ENCODE assay signal across 7 mouse cellular contexts in genomic region chr6:125096279-125096596, GRCm38 (mm10). TPM values are rescaled to one million over a fixed set of nuclear protein-coding genes. Genes with fewer than 3 reads are reported as not detected.
A peak's percentile ranks its signal among the peaks of the same experiment; 100 is the strongest.
DNase-seq lines count a peak whose midpoint lies in the region; ATAC-seq and TF ChIP-seq lines count a peak whose summit lies in the region.

No protein-coding gene starts in this region.

- H3K9me3 ChIP-seq in lung, embryonic 16.5 days (ENCODE audit: control insufficient read depth, low read length), result no peaks in the 10 kb centered on the region
- H3K9me3 ChIP-seq in forebrain, embryonic 10.5 days, result no peaks in the 10 kb centered on the region
- H3K9me3 ChIP-seq in limb, embryonic 12.5 days, result no peaks in the 10 kb centered on the region

- intact Hi-C loops in left cerebral cortex, postnatal 25 days (cut with DNase I), result loop anchor here (5.0 kb wide), 1 partner anchor 179 kb away; no protein-coding TSS in a partner anchor

- peaks cover 30% of the 10 kb centered on the region for H3K4me1 ChIP-seq in lung, embryonic 16.5 days (replicated peaks; ENCODE audit: control insufficient read depth, insufficient read depth, low read length)
- H3K4me1 ChIP-seq in forebrain, embryonic 10.5 days, result peaks cover 54% of the 10 kb centered on the region
- peaks cover 41% of the 10 kb centered on the region for H3K4me1 ChIP-seq in limb, embryonic 12.5 days (replicated peaks)
- H3K4me1 ChIP-seq in small intestine, adult 2 months (ENCODE audit: control insufficient read depth, insufficient read depth, insufficient read length, low read length), result peaks cover 16% of the 10 kb centered on the region

- peak overlapping the region; percentile 92 for H3K9ac ChIP-seq in lung, embryonic 16.5 days (ENCODE audit: low read length)
- peak overlapping the region; percentile 93 for H3K9ac ChIP-seq in limb, embryonic 12.5 days (replicated peaks)

- peak overlapping the region; percentile 95 for H3K4me2 ChIP-seq in lung, embryonic 16.5 days (ENCODE audit: low read depth, low read length)
- peak overlapping the region; percentile 94 for H3K4me2 ChIP-seq in limb, embryonic 12.5 days

- ATAC-seq in lung, embryonic 16.5 days (ENCODE audit: low read depth), result peak; percentile 20
- ATAC-seq in limb, embryonic 12.5 days (ENCODE audit: insufficient number of reproducible peaks, insufficient read depth, low FRiP score, low TSS enrichment, low read depth), result peak; percentile 12

- no peaks in the 10 kb centered on the region for H3K27me3 ChIP-seq in lung, embryonic 16.5 days (ENCODE audit: control insufficient read depth, insufficient read depth, low read depth, low read length)
- no peaks in the 10 kb centered on the region for H3K27me3 ChIP-seq in forebrain, embryonic 10.5 days (ENCODE audit: poor library complexity, severe bottlenecking)
- no peaks in the 10 kb centered on the region for H3K27me3 ChIP-seq in limb, embryonic 12.5 days
- no peaks in the 10 kb centered on the region for H3K27me3 ChIP-seq in small intestine, adult 2 months (ENCODE audit: control insufficient read depth, insufficient read depth, low read length)

- H3K36me3 ChIP-seq in lung, embryonic 16.5 days (ENCODE audit: control insufficient read depth, insufficient read depth, low read length), result peaks cover 14% of the 10 kb centered on the region
- H3K36me3 ChIP-seq in forebrain, embryonic 10.5 days (replicated peaks), result peaks cover 39% of the 10 kb centered on the region
- H3K36me3 ChIP-seq in limb, embryonic 12.5 days, result peaks cover 34% of the 10 kb centered on the region
- H3K36me3 ChIP-seq in small intestine, adult 2 months (ENCODE audit: control insufficient read depth, insufficient read depth, low read length), result peaks cover 24% of the 10 kb centered on the region

- WGBS in lung, embryonic 16.5 days, result 0% methylated on average over 15 of the region's 32 CpGs
- WGBS in forebrain, embryonic 10.5 days, result under 1% methylated on average over 27 of the region's 32 CpGs
- WGBS in limb, embryonic 12.5 days, result under 1% methylated on average over 25 of the region's 32 CpGs
- WGBS in small intestine, adult 2 months, result under 1% methylated on average over 29 of the region's 32 CpGs

- no peak for TF ChIP-seq CTCF in small intestine, adult 2 months (IDR thresholded peaks at IDR 0.05; ENCODE audit: extremely low read depth, insufficient read length, insufficient replicate concordance, low read depth, low read length)

- H3K27ac ChIP-seq in lung, embryonic 16.5 days (ENCODE audit: low read length), result peak overlapping the region; percentile 95
- H3K27ac ChIP-seq in forebrain, embryonic 10.5 days, result peak overlapping the region; percentile 97
- peak overlapping the region; percentile 97 for H3K27ac ChIP-seq in limb, embryonic 12.5 days
- H3K27ac ChIP-seq in small intestine, adult 2 months (ENCODE audit: insufficient read depth, low read depth, low read length), result peak overlapping the region; percentile 80

- no peak for TF ChIP-seq POLR2A in small intestine, adult 2 months (IDR thresholded peaks at IDR 0.05; ENCODE audit: low read depth, low read length)

- no peak for DNase-seq in lung, postnatal 14 days
- DNase-seq in forebrain, embryonic 10.5 days (ENCODE audit: extremely low spot score, low spot score), result no peak
- no peak for DNase-seq in embryo, embryonic 10 days (ENCODE audit: low spot score)
- DNase-seq in left cerebral cortex, postnatal 25 days (ENCODE audit: low spot score in 2 of 2), result no peak

- peak overlapping the region; percentile 90 for H3K4me3 ChIP-seq in lung, embryonic 16.5 days (ENCODE audit: low read length)
- H3K4me3 ChIP-seq in forebrain, embryonic 10.5 days, result peak overlapping the region; percentile 100
- H3K4me3 ChIP-seq in limb, embryonic 12.5 days (replicated peaks), result peak overlapping the region; percentile 100
- H3K4me3 ChIP-seq in small intestine, adult 2 months (ENCODE audit: low read depth, low read length), result peak overlapping the region; percentile 78

RNA-seq across cellular contexts. Expression of gene Chd4, which starts 0.5 kb away (rescaled TPM):
- 58.2 and 59.4 TPM in 2 replicates for polyA plus RNA-seq in lung, embryonic 16.5 days (2015; fragmentation: Nextera tagmentation; extraction: Ambion mirVana)
- 91.0 and 99.4 TPM in 2 replicates for polyA plus RNA-seq in forebrain, embryonic 10.5 days (2016; fragmentation: Nextera tagmentation; extraction: Ambion mirVana)
- 106 and 109 TPM in 2 replicates for polyA plus RNA-seq in limb, embryonic 12.5 days (2016; fragmentation: Nextera tagmentation; extraction: Ambion mirVana)
- polyA plus RNA-seq in small intestine, adult 2 months (2012; rRNA removed), result 39.9 and 64.3 TPM in 2 replicates
- 100 to 1,000 TPM; 154 to 161 TPM for total RNA-seq in left cerebral cortex, postnatal 25 days (2021)

RNA-seq across cellular contexts. Expression of gene Lpar5, which starts 28.5 kb away (rescaled TPM):
- 0.45 and 0.49 TPM in 2 replicates for polyA plus RNA-seq in lung, embryonic 16.5 days (2015; fragmentation: Nextera tagmentation; extraction: Ambion mirVana)
- 0.22 and 0.30 TPM in 2 replicates for polyA plus RNA-seq in forebrain, embryonic 10.5 days (2016; fragmentation: Nextera tagmentation; extraction: Ambion mirVana)
- polyA plus RNA-seq in limb, embryonic 12.5 days (2016; fragmentation: Nextera tagmentation; extraction: Ambion mirVana), result 0.18 and 0.20 TPM in 2 replicates
- polyA plus RNA-seq in small intestine, adult 2 months (2012; rRNA removed), result 133 and 223 TPM in 2 replicates
- total RNA-seq in left cerebral cortex, postnatal 25 days (2021), result under 1 TPM; 0.60 to 0.96 TPM

RNA-seq across cellular contexts. Expression of gene Nop2, which starts 35.5 kb away (rescaled TPM):
- polyA plus RNA-seq in lung, embryonic 16.5 days (2015; fragmentation: Nextera tagmentation; extraction: Ambion mirVana), result 44.5 and 52.5 TPM in 2 replicates
- 101 and 103 TPM in 2 replicates for polyA plus RNA-seq in forebrain, embryonic 10.5 days (2016; fragmentation: Nextera tagmentation; extraction: Ambion mirVana)
- polyA plus RNA-seq in limb, embryonic 12.5 days (2016; fragmentation: Nextera tagmentation; extraction: Ambion mirVana), result 65.8 and 72.6 TPM in 2 replicates
- 6.5 and 7.8 TPM in 2 replicates for polyA plus RNA-seq in small intestine, adult 2 months (2012; rRNA removed)
- total RNA-seq in left cerebral cortex, postnatal 25 days (2021), result 10 to 100 TPM; 27.1 to 28.0 TPM

RNA-seq across cellular contexts. Expression of gene Acrbp, which starts 46.7 kb away (rescaled TPM):
- polyA plus RNA-seq in lung, embryonic 16.5 days (2015; fragmentation: Nextera tagmentation; extraction: Ambion mirVana), result 12.9 and 16.4 TPM in 2 replicates
- polyA plus RNA-seq in forebrain, embryonic 10.5 days (2016; fragmentation: Nextera tagmentation; extraction: Ambion mirVana), result 12.8 and 12.9 TPM in 2 replicates
- polyA plus RNA-seq in limb, embryonic 12.5 days (2016; fragmentation: Nextera tagmentation; extraction: Ambion mirVana), result 17.6 and 18.3 TPM in 2 replicates
- 7.5 and 18.2 TPM in 2 replicates for polyA plus RNA-seq in small intestine, adult 2 months (2012; rRNA removed)
- 10 to 100 TPM in 1 of 2 experiments, 1 to 10 TPM in 1; 8.4 to 12.3 TPM for total RNA-seq in left cerebral cortex, postnatal 25 days (2021)

RNA-seq across cellular contexts. Expression of gene Iffo1, which starts 48.8 kb away (rescaled TPM):
- 5.5 and 7.2 TPM in 2 replicates for polyA plus RNA-seq in lung, embryonic 16.5 days (2015; fragmentation: Nextera tagmentation; extraction: Ambion mirVana)
- polyA plus RNA-seq in forebrain, embryonic 10.5 days (2016; fragmentation: Nextera tagmentation; extraction: Ambion mirVana), result 9.2 and 10.0 TPM in 2 replicates
- polyA plus RNA-seq in limb, embryonic 12.5 days (2016; fragmentation: Nextera tagmentation; extraction: Ambion mirVana), result 24.6 and 27.1 TPM in 2 replicates
- 7.0 and 13.0 TPM in 2 replicates for polyA plus RNA-seq in small intestine, adult 2 months (2012; rRNA removed)
- 10 to 100 TPM; 52.7 to 63.0 TPM for total RNA-seq in left cerebral cortex, postnatal 25 days (2021)

Comparison
In these comparisons a context has a peak if more than half of its experiments do, and no peak if none do; other contexts are left out.
1. RNA of gene Lpar5, which starts 28.5 kb away (polyA plus RNA-seq): 133 to 223 TPM in small intestine, adult 2 months; 0.45 to 0.49 TPM in lung, embryonic 16.5 days, 0.22 to 0.30 TPM in forebrain, embryonic 10.5 days and 0.18 to 0.20 TPM in limb, embryonic 12.5 days; every median in the first group is over 10 times any median in the second.
2. Peak in every context shown above with its lines, with median percentiles within 50 percentile points of each other: H3K27ac ChIP-seq and H3K4me3 ChIP-seq.